Mouse (Mus musculus) lung, adult 2 months (tissue): ENCODE data around the gene Copg2. TPM values are rescaled to one million over a fixed set of nuclear protein-coding genes. Genes with fewer than 3 reads are reported as not detected.

Source experiments
- DNase-seq: peaks from one replicate; pipeline ENCODE4 v3.0.0; 2022
- H3K4me1 ChIP-seq: fragments of 200-500 bp; 2 replicates; pipeline ENCODE4 v1.6.1; 2011; ENCODE audit warnings: low read length; ENCODE audit not compliant: control insufficient read depth, insufficient read depth
- H3K4me3 ChIP-seq: fragments of 200-500 bp; replicated peaks from 2 replicates; pipeline ENCODE3; 2011; ENCODE audit warnings: low read depth, mild to moderate bottlenecking, control low read depth, low read length; ENCODE audit errors: extremely low read depth
- CTCF ChIP-seq: fragments of 200-500 bp; IDR thresholded peaks from 2 replicates; pipeline ENCODE4 v1.5.1; 2011; ENCODE audit warnings: mild to moderate bottlenecking, low read length, control low read depth; ENCODE audit not compliant: insufficient read depth
- POLR2A ChIP-seq: fragments of 200-500 bp; IDR thresholded peaks from 2 replicates; pipeline ENCODE4 v1.6.1; 2011; ENCODE audit warnings: low read depth, mild to moderate bottlenecking, control low read depth, low read length, borderline replicate concordance; ENCODE audit errors: extremely low read depth
- WGBS: fragments of 180-500 bp; shearing (Covaris S2); methylation state at CpG from one replicate; pipeline ENCODE4 v1.1.7; 2018; 5-methylcytosine and 5-hydroxymethylcytosine counted together
- polyA plus RNA-seq: library from polyadenylated mRNA; depleted of rRNA; stranded (reverse); fragments of >200 nt; gene quantifications from 2 replicates; pipeline ENCODE4 v1.2.3, GENCODE M21; 2012; rRNA removed

Copg2 gene
- 6.8 and 11.1 TPM in 2 replicates for polyA plus RNA-seq

- peak; percentile 94 for DNase-seq
- Histone ChIP-seq H3K4me3 (peak within 1 kb of the TSS; percentile 91), H3K4me1 (0 out of 2 replicates have a peak, but pooled peaks cover 2% of the 10 kb centered on the region)
- TF ChIP-seq CTCF (no peak), POLR2A (peak; percentile 48; the same call in 1 of the 2 replicates)
- WGBS = under 1% methylated on average over 68 of the region's 83 CpGs
Observed at GRCm38 (mm10) chr6:30896195-30896985, at the start of gene Copg2. TSS of gene Copg2 (minus strand) at chr6:30896794.

GRCm38 (mm10) chr6:30939264-30939663 is 42.7 kb upstream of the Copg2 start:
- Histone ChIP-seq H3K4me3 (no peak overlapping the region), H3K4me1 (no peaks in the 10 kb centered on the region)
- no peak for TF ChIP-seq POLR2A
- no peak for TF ChIP-seq CTCF
- no peak for DNase-seq
- 50% methylated on average over 5 of the region's 5 CpGs for WGBS

GRCm38 (mm10) chr6:30922821-30923220 is 26.2 kb upstream of the Copg2 start:
- no peak for TF ChIP-seq CTCF
- TF ChIP-seq POLR2A = no peak
- Histone ChIP-seq H3K4me1 (peaks cover 2% of the 10 kb centered on the region; the same call in 1 of the 2 replicates), H3K4me3 (no peak overlapping the region)
- no peak for DNase-seq
- 44% methylated on average over 2 of the region's 2 CpGs for WGBS

- no peak for DNase-seq
- Histone ChIP-seq H3K4me3 (no peak overlapping the region), H3K4me1 (peaks cover 2% of the 10 kb centered on the region; the same call in 1 of the 2 replicates)
- 62% methylated on average over 11 of the region's 11 CpGs for WGBS
- TF ChIP-seq POLR2A = no peak
- no peak for TF ChIP-seq CTCF
Observed at GRCm38 (mm10) chr6:30921826-30922225, 25.2 kb upstream of the Copg2 start.

GRCm38 (mm10) chr6:30920834-30921675 is 24.5 kb upstream of the Copg2 start:
- WGBS = 26% methylated on average over 21 of the region's 21 CpGs
- DNase-seq = peak; percentile 3
- H3K4me1 ChIP-seq = peaks cover 2% of the 10 kb centered on the region; the same call in 1 of the 2 replicates
- TF ChIP-seq CTCF = no peak
- no peak for TF ChIP-seq POLR2A
- H3K4me3 ChIP-seq = peak overlapping the region; percentile 27

GRCm38 (mm10) chr6:30915473-30915872 is 18.9 kb upstream of the Copg2 start, which contains the start of gene Tsga13:
TSS of gene Tsga13 (minus strand) at chr6:30915573.
- no peak for DNase-seq
- WGBS = 90% methylated on average over 2 of the region's 2 CpGs
- Histone ChIP-seq H3K4me1 (no peaks in the 10 kb centered on the region), H3K4me3 (no peak within 1 kb of the TSS)
- TF ChIP-seq CTCF = no peak
- TF ChIP-seq POLR2A = no peak

GRCm38 (mm10) chr6:30907970-30908369 is 11.4 kb upstream of the Copg2 start:
- Histone ChIP-seq H3K4me1 (no peaks in the 10 kb centered on the region), H3K4me3 (no peak overlapping the region)
- 69% methylated on average over 3 of the region's 3 CpGs for WGBS
- TF ChIP-seq CTCF (no peak), POLR2A (no peak)
- no peak for DNase-seq

- TF ChIP-seq POLR2A = no peak
- TF ChIP-seq CTCF = no peak
- no peak for DNase-seq
- Histone ChIP-seq H3K4me3 (no peak overlapping the region), H3K4me1 (no peaks in the 10 kb centered on the region)
- 72% methylated on average over 5 of the region's 5 CpGs for WGBS
Observed at GRCm38 (mm10) chr6:30904911-30905310, 8.3 kb upstream of the Copg2 start.

- 50% methylated on average over 3 of the region's 3 CpGs for WGBS
- no peaks in the 10 kb centered on the region for H3K4me1 ChIP-seq
- TF ChIP-seq POLR2A (no peak), CTCF (no peak)
- no peak overlapping the region for H3K4me3 ChIP-seq
- no peak for DNase-seq
Observed at GRCm38 (mm10) chr6:30904033-30904432, 7.4 kb upstream of the Copg2 start.
